Mouse (Mus musculus): Measurements from ENCODE around the gene Lrrfip1.

The Lrrfip1 gene

GRCm38 (mm10) chr1:91123004-91123403 is 124.5 kb downstream of the Lrrfip1 start:
- in situ Hi-C loops (cut with MboI, MseI): no loop called here

- in situ Hi-C loops (cut with MboI, MseI): no loop called here
Measured at GRCm38 (mm10) chr1:91123466-91123865, 124.9 kb downstream of the Lrrfip1 start.

- in situ Hi-C loops (cut with MboI, MseI): no loop called here
Measured at GRCm38 (mm10) chr1:91128849-91129248, 130.3 kb downstream of the Lrrfip1 start.

GRCm38 (mm10) chr1:91137036-91137435 is 138.5 kb downstream of the Lrrfip1 start:
- in situ Hi-C loops (cut with MboI, MseI): no loop called here

GRCm38 (mm10) chr1:91144813-91145212 is 146.3 kb downstream of the Lrrfip1 start, which contains the start of gene Rbm44:
TSS of gene Rbm44 (plus strand) at chr1:91145089.
- in situ Hi-C loops (cut with MboI, MseI): loop anchor here (10.0 kb wide), 1 partner anchor 500 kb away; no protein-coding TSS in a partner anchor

GRCm38 (mm10) chr1:91151509-91151908 is 153.0 kb downstream of the Lrrfip1 start:
- in situ Hi-C loops (cut with MboI, MseI): loop anchor here (25.0 kb wide), 1 partner anchor 1189 kb away; no protein-coding TSS in a partner anchor

GRCm38 (mm10) chr1:91166798-91167197 is 168.3 kb downstream of the Lrrfip1 start:
- in situ Hi-C loops (cut with MboI, MseI): loop anchor here (25.0 kb wide), 1 partner anchor 1204 kb away; no protein-coding TSS in a partner anchor

GRCm38 (mm10) chr1:91169157-91169556 is 170.6 kb downstream of the Lrrfip1 start:
- in situ Hi-C loops (cut with MboI, MseI): loop anchor here (25.0 kb wide), 1 partner anchor 1207 kb away; no protein-coding TSS in a partner anchor

- in situ Hi-C loops (cut with MboI, MseI): loop anchor here (10.0 to 25.0 kb wide), 2 partner anchors 560 to 1212 kb away; no protein-coding TSS in a partner anchor
Measured at GRCm38 (mm10) chr1:91174796-91175195, 176.3 kb downstream of the Lrrfip1 start.

GRCm38 (mm10) chr1:91176026-91176425 is 177.5 kb downstream of the Lrrfip1 start:
- in situ Hi-C loops (cut with MboI, MseI): loop anchor here (10.0 kb wide), 1 partner anchor 561 kb away; no protein-coding TSS in a partner anchor

- in situ Hi-C loops (cut with MboI, MseI): loop anchor here (10.0 kb wide), 1 partner anchor 562 kb away; no protein-coding TSS in a partner anchor
Measured at GRCm38 (mm10) chr1:91176871-91177270, 178.3 kb downstream of the Lrrfip1 start.
